Mouse (Mus musculus) liver, postnatal 0 days (tissue): Measurements from ENCODE around the gene Ppp1r14d. TPM values are rescaled to one million over a fixed set of nuclear protein-coding genes. Genes with fewer than 3 reads are reported as not detected.

Source experiments
- ATAC-seq: fragments of 200-750 bp; cut with Nextera tagmentation; 2 replicates; pipeline ENCODE4 v1.8.0; 2017; ENCODE audit warnings: mild to moderate bottlenecking, moderate library complexity
- DNase-seq: peaks from one replicate; pipeline ENCODE4 v3.0.0-alpha.2; 2016
- H3K27ac ChIP-seq: fragments of 300-500 bp; sonication (generic); 2 replicates; pipeline ENCODE4 v1.5.1; 2014; ENCODE audit warnings: antibody characterized with exemption, moderate library complexity, mild to moderate bottlenecking, low read depth
- H3K27me3 ChIP-seq: fragments of 300-500 bp; sonication (generic); 2 replicates; pipeline ENCODE4 v1.6.1; 2014; ENCODE audit warnings: low read length, control low read depth, mixed read lengths; ENCODE audit not compliant: insufficient read depth
- H3K36me3 ChIP-seq: fragments of 300-500 bp; sonication (generic); replicated peaks from 2 replicates; pipeline ENCODE4 v1.6.1; 2014; ENCODE audit warnings: mild to moderate bottlenecking, control low read depth, low read length, moderate library complexity, mixed read lengths; ENCODE audit not compliant: insufficient read depth
- H3K4me1 ChIP-seq: fragments of 300-500 bp; sonication (generic); 2 replicates; pipeline ENCODE4 v1.6.1; 2014; ENCODE audit warnings: antibody characterized with exemption, mild to moderate bottlenecking, control low read depth; ENCODE audit not compliant: insufficient read depth
- H3K4me2 ChIP-seq: fragments of 300-500 bp; sonication (generic); 2 replicates; pipeline ENCODE4 v1.6.1; 2014; ENCODE audit warnings: low read depth, mild to moderate bottlenecking, low read length, moderate library complexity, mixed read lengths
- H3K4me3 ChIP-seq: fragments of 300-500 bp; sonication (generic); 2 replicates; pipeline ENCODE4 v1.5.1; 2014; ENCODE audit warnings: low read depth, low read length
- H3K9ac ChIP-seq: fragments of 300-500 bp; sonication (generic); replicated peaks from 2 replicates; pipeline ENCODE4 v1.6.1; 2014; ENCODE audit warnings: mild to moderate bottlenecking, moderate library complexity
- H3K9me3 ChIP-seq: fragments of 300-500 bp; sonication (generic); 2 replicates; pipeline ENCODE4 v1.6.1; 2016; ENCODE audit warnings: mild to moderate bottlenecking, control low read depth, low read length, mixed read lengths
- CTCF ChIP-seq: sonication (generic); IDR thresholded peaks from 2 replicates; pipeline ENCODE4 v1.5.1; 2016; ENCODE audit warnings: antibody characterized with exemption, low read depth
- EP300 ChIP-seq: IDR thresholded peaks from 2 replicates; pipeline ENCODE4 v1.6.1; 2016; ENCODE audit warnings: antibody characterized with exemption, low read depth, mild to moderate bottlenecking
- WGBS: fragments of 180-500 bp; shearing (Covaris S2); extraction: QIAGEN DNeasy Blood & Tissue Kit; methylation state at CpG from one replicate; pipeline ENCODE4 v1.1.7; 2014; ENCODE audit not compliant: insufficient replicate concordance; 5-methylcytosine and 5-hydroxymethylcytosine counted together
- polyA plus RNA-seq: library from polyadenylated mRNA; unstranded; fragments of >200 nt; fragmentation: Nextera tagmentation; extraction: Ambion mirVana; gene quantifications from 2 replicates; pipeline ENCODE4 v1.2.1, GENCODE M21; 2015

The Ppp1r14d gene
- polyA plus RNA-seq, 1 experiment from 2014 or later: not detected

- ATAC-seq (no peak), DNase-seq (no peak)
- no peaks in the 10 kb centered on the region for H3K9me3 ChIP-seq
- TF ChIP-seq CTCF: no peak
- TF ChIP-seq EP300: no peak
- no peak overlapping the region for H3K9ac ChIP-seq
- H3K4me3 ChIP-seq: no peak overlapping the region
- no peak overlapping the region for H3K27ac ChIP-seq
- no peak overlapping the region for H3K4me2 ChIP-seq
- no peaks in the 10 kb centered on the region for H3K27me3 ChIP-seq
- H3K36me3 ChIP-seq: peaks cover 9% of the 10 kb centered on the region
- H3K4me1 ChIP-seq: peaks cover 36% of the 10 kb centered on the region
- 74% methylated on average over 7 of the region's 7 CpGs for WGBS
Measured at GRCm38 (mm10) chr2:119172446-119172845, 57.3 kb downstream of the Ppp1r14d start.

GRCm38 (mm10) chr2:119171574-119171973 is 58.1 kb downstream of the Ppp1r14d start:
- Histone ChIP-seq H3K4me3 (no peak overlapping the region), H3K27me3 (no peaks in the 10 kb centered on the region), H3K4me2 (no peak overlapping the region), H3K36me3 (peaks cover 9% of the 10 kb centered on the region), H3K27ac (no peak overlapping the region), H3K4me1 (peaks cover 42% of the 10 kb centered on the region), H3K9me3 (no peaks in the 10 kb centered on the region), H3K9ac (no peak overlapping the region)
- no peak for DNase-seq
- TF ChIP-seq CTCF (no peak), EP300 (no peak)
- 75% methylated on average over 8 of the region's 8 CpGs for WGBS
- no peak for ATAC-seq

GRCm38 (mm10) chr2:119170282-119170681 is 59.4 kb downstream of the Ppp1r14d start:
- Histone ChIP-seq H3K4me2 (no peak overlapping the region), H3K4me3 (no peak overlapping the region), H3K27me3 (no peaks in the 10 kb centered on the region), H3K27ac (no peak overlapping the region), H3K36me3 (peaks cover 9% of the 10 kb centered on the region), H3K4me1 (peaks cover 43% of the 10 kb centered on the region), H3K9ac (no peak overlapping the region), H3K9me3 (no peaks in the 10 kb centered on the region)
- no peak for ATAC-seq
- DNase-seq: no peak
- TF ChIP-seq EP300: no peak
- no peak for TF ChIP-seq CTCF
- 76% methylated on average over 2 of the region's 2 CpGs for WGBS

Other genes starting within 250 kb of the Ppp1r14d start
- 12.2 and 12.8 TPM in 2 replicates for gene Ccdc32, start 200.5 kb downstream of the Ppp1r14d start, polyA plus RNA-seq
- 1.3 and 2.1 TPM in 2 replicates for gene Rpusd2, start 195.1 kb downstream of the Ppp1r14d start, polyA plus RNA-seq
- gene Knl1, start 182.8 kb downstream of the Ppp1r14d start, polyA plus RNA-seq: 34.0 and 35.2 TPM in 2 replicates
- 11.2 and 13.0 TPM in 2 replicates for gene Rad51, start 117.1 kb downstream of the Ppp1r14d start, polyA plus RNA-seq
- gene Rmdn3, start 72.9 kb downstream of the Ppp1r14d start, polyA plus RNA-seq: 37.0 and 39.0 TPM in 2 replicates
- gene Gchfr, start 62.1 kb downstream of the Ppp1r14d start, polyA plus RNA-seq: 263 and 271 TPM in 2 replicates
- 0.06 and 0.08 TPM in 2 replicates for gene Gm14137, start 55.4 kb downstream of the Ppp1r14d start, polyA plus RNA-seq
- 15.5 and 18.4 TPM in 2 replicates for gene Zfyve19, start 21.3 kb downstream of the Ppp1r14d start, polyA plus RNA-seq
- 4.3 and 4.6 TPM in 2 replicates for gene Dnajc17, start 21.1 kb downstream of the Ppp1r14d start, polyA plus RNA-seq
- gene Spint1, start 7.5 kb upstream of the Ppp1r14d start, polyA plus RNA-seq: 0.44 and 0.60 TPM in 2 replicates
- not detected in 2 replicates for gene Rhov, start 41.4 kb upstream of the Ppp1r14d start, polyA plus RNA-seq
- gene Vps18, start 58.8 kb upstream of the Ppp1r14d start, polyA plus RNA-seq: 4.7 TPM in 2 replicates
- gene Dll4, start 95.9 kb upstream of the Ppp1r14d start, polyA plus RNA-seq: 1.8 and 1.9 TPM in 2 replicates
- gene Chac1, start 121.3 kb upstream of the Ppp1r14d start, polyA plus RNA-seq: 0.35 and 0.36 TPM in 2 replicates
- 0.97 and 1.0 TPM in 2 replicates for gene Ino80, start 247.8 kb upstream of the Ppp1r14d start, polyA plus RNA-seq